Mouse (Mus musculus): Measurements from ENCODE around the gene Idi2. TPM values are rescaled to one million over a fixed set of nuclear protein-coding genes. Genes with fewer than 3 reads are reported as not detected.

Idi2 gene
- polyA plus RNA-seq, 1 experiment from 2014 or later = not detected

Small RNAs within 50 kb of the gene (microRNA-seq; reads per million reads assigned to microRNA genes)
- not detected for gene Gm22750

Other genes with a start within 250 kb of the Idi2 start
- gene Wdr37, start 81.0 kb upstream of the Idi2 start, polyA plus RNA-seq (2015; fragmentation: Nextera tagmentation; extraction: Ambion mirVana) = 6.8 and 7.2 TPM in 2 replicates
- 89.7 and 97.0 TPM in 2 replicates for gene Idi1, start 67.4 kb upstream of the Idi2 start, polyA plus RNA-seq (2015; fragmentation: Nextera tagmentation; extraction: Ambion mirVana)
- gene Gm9745, start 4.6 kb upstream of the Idi2 start, polyA plus RNA-seq (2015; fragmentation: Nextera tagmentation; extraction: Ambion mirVana) = not detected in 2 replicates
- gene Gtpbp4, start 43.2 kb downstream of the Idi2 start, polyA plus RNA-seq (2015; fragmentation: Nextera tagmentation; extraction: Ambion mirVana) = 28.4 and 30.5 TPM in 2 replicates
- gene Larp4b, start 141.0 kb downstream of the Idi2 start, polyA plus RNA-seq (2015; fragmentation: Nextera tagmentation; extraction: Ambion mirVana) = 24.1 and 24.4 TPM in 2 replicates

Measured in liver, embryonic 16.5 days (tissue).